Mouse (Mus musculus): ENCODE data around the gene Tfeb. TPM values are rescaled to one million over a fixed set of nuclear protein-coding genes. Genes with fewer than 3 reads are reported as not detected.

Tfeb gene
- total and polyA plus RNA-seq, 3 experiments, result 16.4 to 22.8 TPM; not detected in 1

DNA sequence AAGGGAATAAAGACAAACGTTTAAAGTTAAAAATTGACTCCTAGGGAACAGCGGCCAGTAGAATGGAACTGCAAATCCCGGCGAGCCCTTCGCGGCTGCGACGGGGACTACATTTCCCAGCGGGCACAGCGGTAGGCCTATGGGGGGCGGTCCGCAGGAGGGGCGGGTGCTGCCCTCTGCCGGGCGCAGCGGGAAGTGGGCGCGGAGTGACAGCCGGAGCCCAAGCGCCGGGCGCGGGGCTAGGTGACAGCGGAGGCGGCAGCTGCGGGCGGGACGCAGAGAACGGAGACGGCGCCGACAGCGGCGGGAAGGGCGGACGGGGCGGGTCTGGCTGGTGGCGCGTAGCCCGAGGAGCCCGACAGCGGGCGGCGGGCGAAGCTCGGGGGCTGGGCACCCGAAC lies at the start of gene Tfeb (continued):
- TF ChIP-seq NELFE (IDR thresholded peaks at IDR 0.05; ENCODE audit: low read depth, low read length), result no peak; the same call in 1 of the 2 replicates
- peak; percentile 84 for TF ChIP-seq SIN3A (IDR thresholded peaks at IDR 0.05; ENCODE audit: low read length)
- 0 out of 2 replicates have a peak, but pooled peaks have one; percentile 7 for TF ChIP-seq USF1 (IDR thresholded peaks at IDR 0.05; ENCODE audit: low read depth, low read length)

DNA sequence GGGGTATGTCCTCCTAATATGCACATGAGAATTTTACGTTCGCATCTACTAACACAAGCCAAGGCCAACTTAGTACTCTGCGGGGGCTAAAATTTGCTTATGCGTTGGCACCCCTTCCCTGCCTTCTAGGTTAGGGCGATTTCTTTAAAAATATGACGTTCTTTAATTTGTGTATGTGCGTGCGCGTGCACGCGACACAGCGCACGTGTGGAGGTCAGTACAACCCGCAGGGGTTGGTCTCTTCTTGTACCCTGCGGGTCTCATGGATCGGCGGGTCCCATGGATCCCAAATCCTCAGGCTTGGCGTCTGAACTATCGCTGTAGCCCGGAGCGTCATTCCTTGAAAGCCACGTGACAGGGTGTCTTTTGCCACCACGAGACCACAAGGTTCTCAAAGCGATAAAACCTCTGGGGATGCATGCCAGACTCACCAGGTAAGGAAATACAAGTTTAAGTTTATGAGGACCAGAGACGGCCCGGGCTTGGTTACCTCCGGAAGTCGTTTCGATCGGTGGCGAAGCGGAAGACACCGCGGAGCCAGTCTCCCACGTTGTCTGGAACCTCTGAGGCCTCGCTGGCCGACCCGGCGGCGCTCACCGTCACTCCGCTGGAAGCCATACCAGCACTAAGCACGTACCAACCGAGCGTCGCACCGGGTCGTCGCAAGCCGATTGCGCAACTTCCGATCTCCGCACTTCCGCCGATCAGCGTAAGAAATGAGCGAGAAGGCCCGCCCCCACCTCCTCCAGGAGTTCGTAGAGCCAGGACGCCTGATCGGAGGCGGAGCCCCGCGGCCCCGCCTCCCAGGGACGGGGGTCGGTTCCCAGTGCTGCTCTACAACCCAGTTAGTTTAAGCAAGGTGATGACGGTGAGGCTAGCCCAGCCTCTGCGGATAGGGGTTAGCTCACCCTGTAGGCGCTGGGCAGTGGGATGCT lies 49.2 kb upstream of the Tfeb start:
- peak overlapping the region; percentile 81 for H3K27ac ChIP-seq (ENCODE audit: control insufficient read depth, low read depth, low read length)
- H3K79me2 ChIP-seq (ENCODE audit: control insufficient read depth, insufficient read depth, low read length, poor library complexity), result peaks cover 15% of the 10 kb centered on the region
- no peaks in the 10 kb centered on the region for H3K27me3 ChIP-seq (ENCODE audit: control insufficient read depth in 1 of 2, insufficient read depth in 2 of 2, low read length in 2 of 2)
- H3K4me1 ChIP-seq (ENCODE audit: control insufficient read depth in 1 of 2, insufficient read depth in 2 of 2, low read length in 2 of 2), result peaks cover 0 to 5% of the 10 kb centered on the region in 2 experiments; a peak in 2 of 4 replicates
- H3K36me3 ChIP-seq (ENCODE audit: control insufficient read depth in 1 of 2, insufficient read depth in 2 of 2, low read length in 2 of 2), result peaks cover 4% of the 10 kb centered on the region in 2 experiments
- DNase-seq (ENCODE audit: low read depth, low spot score), result peak; percentile 99
- no peaks in the 10 kb centered on the region for H3K9me3 ChIP-seq (replicated peaks; ENCODE audit: insufficient read depth, low read length)
- H3K4me3 ChIP-seq (ENCODE audit: control insufficient read depth in 1 of 2, insufficient read depth in 1 of 2, low read depth in 2 of 2, low read length in 2 of 2), result peak overlapping the region; percentile 88 to 89
- peak overlapping the region; percentile 88 for H3K9ac ChIP-seq (ENCODE audit: control insufficient read depth, low read depth, low read length, poor library complexity, severe bottlenecking)
- peak; percentile 64 for TF ChIP-seq MYC (IDR thresholded peaks at IDR 0.05; ENCODE audit: low read depth, low read length)
- no peak; the same call in 1 of the 2 replicates for TF ChIP-seq JUND (IDR thresholded peaks at IDR 0.05; ENCODE audit: low read depth, low read length)
- peak; percentile 80 for TF ChIP-seq ELF1 (IDR thresholded peaks at IDR 0.05; ENCODE audit: low read depth, low read length)
- TF ChIP-seq GABPA (IDR thresholded peaks at IDR 0.05; ENCODE audit: low read depth, low read length), result no peak
- peak; percentile 87; the same call in 1 of the 2 replicates for TF ChIP-seq ZMIZ1 (IDR thresholded peaks at IDR 0.05; ENCODE audit: low read depth, low read length)
- TF ChIP-seq UBTF (IDR thresholded peaks at IDR 0.05; ENCODE audit: borderline replicate concordance, insufficient read depth, low read depth, low read length), result 0 out of 2 replicates have a peak, but pooled peaks have one; percentile 69
- TF ChIP-seq POLR2A (IDR thresholded peaks at IDR 0.05; ENCODE audit: control insufficient read depth in 1 of 2, insufficient read depth in 1 of 2, low read depth in 1 of 2, low read length in 2 of 2, poor library complexity in 1 of 2), result peak; percentile 86 to 91; a peak in 3 of 4 replicates
- TF ChIP-seq ZNF384 (IDR thresholded peaks at IDR 0.05; ENCODE audit: low read depth, low read length), result no peak
- no peak for TF ChIP-seq BHLHE40 (IDR thresholded peaks at IDR 0.05; ENCODE audit: borderline replicate concordance, low read depth, low read length)
- TF ChIP-seq MEF2A (IDR thresholded peaks at IDR 0.05; ENCODE audit: extremely low read depth, insufficient replicate concordance, low read depth, low read length, poor library complexity, severe bottlenecking), result no peak
- TF ChIP-seq CHD2 (IDR thresholded peaks at IDR 0.05; ENCODE audit: low read length), result no peak
- no peak for TF ChIP-seq SMC3 (IDR thresholded peaks at IDR 0.05; ENCODE audit: low read depth, low read length)
- no peak for TF ChIP-seq E2F4 (IDR thresholded peaks at IDR 0.05; ENCODE audit: borderline replicate concordance, low read depth, low read length)
- no peak for TF ChIP-seq ZKSCAN1 (IDR thresholded peaks at IDR 0.05; ENCODE audit: low read depth, low read length)
- TF ChIP-seq MYB (IDR thresholded peaks at IDR 0.05; ENCODE audit: low read depth, low read length), result no peak
- peak; percentile 92 for TF ChIP-seq MAX (IDR thresholded peaks at IDR 0.05; ENCODE audit: low read length)
- 0 out of 4 replicates have a peak, but pooled peaks of 1 of the 2 experiments have one; percentile 17 for TF ChIP-seq EP300 (IDR thresholded peaks at IDR 0.05; ENCODE audit: low read depth in 1 of 2, low read length in 2 of 2)
- TF ChIP-seq GATA1 (IDR thresholded peaks at IDR 0.05; ENCODE audit: low read depth, low read length), result no peak
- peak; percentile 82; the same call in 1 of the 2 replicates for TF ChIP-seq POLR2AphosphoS5 (IDR thresholded peaks at IDR 0.05; ENCODE audit: borderline replicate concordance, low read depth, low read length)
- TF ChIP-seq ETS1 (IDR thresholded peaks at IDR 0.05; ENCODE audit: low read depth, low read length), result peak; percentile 44; the same call in 1 of the 2 replicates
- peak; percentile 86 for TF ChIP-seq MAZ (IDR thresholded peaks at IDR 0.05; ENCODE audit: low read depth, low read length)
- no peak for TF ChIP-seq RCOR1 (IDR thresholded peaks at IDR 0.05; ENCODE audit: low read depth, low read length)
- peak; percentile 87 for TF ChIP-seq USF1 (IDR thresholded peaks at IDR 0.05; ENCODE audit: low read depth, low read length)
- peak; percentile 45; the same call in 1 of the 2 replicates for TF ChIP-seq NRF1 (IDR thresholded peaks at IDR 0.05; ENCODE audit: insufficient read depth, low read depth, low read length, poor library complexity, severe bottlenecking)
- TF ChIP-seq MAFK (IDR thresholded peaks at IDR 0.05; ENCODE audit: borderline replicate concordance, low read depth, low read length), result no peak
- peak; percentile 29; the same call in 1 of the 2 replicates for TF ChIP-seq ZC3H11A (IDR thresholded peaks at IDR 0.05; ENCODE audit: low read depth, low read length)
- TF ChIP-seq RAD21 (IDR thresholded peaks at IDR 0.05; ENCODE audit: low read depth, low read length), result no peak
- peak; percentile 96 for TF ChIP-seq SIN3A (IDR thresholded peaks at IDR 0.05; ENCODE audit: low read length)
- TF ChIP-seq NELFE (IDR thresholded peaks at IDR 0.05; ENCODE audit: low read depth, low read length), result peak; percentile 96
- TF ChIP-seq MXI1 (IDR thresholded peaks at IDR 0.05; ENCODE audit: low read depth, low read length), result peak; percentile 93
- peak; percentile 87 for TF ChIP-seq TBP (IDR thresholded peaks at IDR 0.05; ENCODE audit: low read depth, low read length)
